Mouse (Mus musculus): ENCODE measurements around the gene Sema4f. TPM values are rescaled to one million over a fixed set of nuclear protein-coding genes. Genes with fewer than 3 reads are reported as not detected.

Gene Sema4f
- polyA plus RNA-seq, 1 experiment from 2014 or later = 0.56 TPM

- no peak for ATAC-seq
- Histone ChIP-seq H3K4me1 (replicated peaks; ENCODE audit: control insufficient read depth, insufficient read depth, low read length) (no peaks in the 10 kb centered on the region; the same call in none of the 2 replicates), H3K27ac (ENCODE audit: low read depth, low read length) (no peak overlapping the region), H3K27me3 (replicated peaks; ENCODE audit: control insufficient read depth, insufficient read depth, low read length) (no peaks in the 10 kb centered on the region), H3K9me3 (ENCODE audit: control insufficient read depth) (no peaks in the 10 kb centered on the region), H3K36me3 (ENCODE audit: control insufficient read depth, insufficient read depth) (no peaks in the 10 kb centered on the region), H3K9ac (ENCODE audit: low read depth, low read length) (no peak overlapping the region), H3K4me2 (replicated peaks; ENCODE audit: low read depth) (no peak overlapping the region), H3K4me3 (ENCODE audit: low read depth, low read length) (no peak overlapping the region)
- 64% methylated on average over 3 of the region's 3 CpGs for WGBS
- no peak for TF ChIP-seq CTCF (IDR thresholded peaks at IDR 0.05; ENCODE audit: low read depth)
These were observed 55.0 kb downstream of the Sema4f start for GRCm38 (mm10) chr6:82884570-82884969.

DNA sequence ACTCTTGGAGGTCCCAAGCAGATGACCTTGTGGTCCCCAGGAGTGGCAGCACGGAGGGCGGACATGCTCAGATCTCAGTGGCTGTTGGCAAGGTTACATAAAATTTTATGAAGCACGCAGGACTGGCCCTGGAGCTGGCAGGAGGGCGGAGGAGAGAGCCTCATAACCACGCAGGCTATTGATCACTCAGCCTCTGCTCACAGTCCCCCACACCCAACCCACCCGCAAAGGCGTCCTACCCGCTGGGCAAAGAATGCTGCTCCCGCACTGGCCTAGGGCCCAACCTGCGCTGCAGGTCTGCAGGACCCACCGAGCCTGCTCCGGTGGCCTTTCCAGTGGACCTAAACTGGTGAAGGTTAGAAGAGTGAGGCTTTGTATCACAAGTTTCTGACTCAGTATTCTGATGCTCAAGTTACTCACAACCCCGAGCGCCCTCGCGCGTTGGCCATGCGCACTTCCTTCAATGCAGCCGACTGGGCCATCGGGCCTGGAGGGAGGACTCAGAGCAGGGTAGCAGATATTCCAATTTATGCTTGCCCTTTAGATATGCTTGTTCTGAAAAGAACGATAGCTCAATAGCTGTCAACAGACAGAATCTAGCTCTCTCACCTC lies 58.0 kb downstream of the Sema4f start:
- WGBS = 36% methylated on average over 21 of the region's 21 CpGs
- peak; percentile 78 for TF ChIP-seq CTCF (IDR thresholded peaks at IDR 0.05; ENCODE audit: low read depth)
- Histone ChIP-seq H3K4me1 (replicated peaks; ENCODE audit: control insufficient read depth, insufficient read depth, low read length) (no peaks in the 10 kb centered on the region; the same call in none of the 2 replicates), H3K9me3 (ENCODE audit: control insufficient read depth) (no peaks in the 10 kb centered on the region), H3K27me3 (replicated peaks; ENCODE audit: control insufficient read depth, insufficient read depth, low read length) (no peaks in the 10 kb centered on the region), H3K9ac (ENCODE audit: low read depth, low read length) (no peak overlapping the region), H3K4me3 (ENCODE audit: low read depth, low read length) (no peak overlapping the region), H3K36me3 (ENCODE audit: control insufficient read depth, insufficient read depth) (no peaks in the 10 kb centered on the region), H3K27ac (ENCODE audit: low read depth, low read length) (no peak overlapping the region), H3K4me2 (replicated peaks; ENCODE audit: low read depth) (peak overlapping the region; percentile 35)
- ATAC-seq = peak; percentile 50; the same call in 1 of the 2 replicates

DNA sequence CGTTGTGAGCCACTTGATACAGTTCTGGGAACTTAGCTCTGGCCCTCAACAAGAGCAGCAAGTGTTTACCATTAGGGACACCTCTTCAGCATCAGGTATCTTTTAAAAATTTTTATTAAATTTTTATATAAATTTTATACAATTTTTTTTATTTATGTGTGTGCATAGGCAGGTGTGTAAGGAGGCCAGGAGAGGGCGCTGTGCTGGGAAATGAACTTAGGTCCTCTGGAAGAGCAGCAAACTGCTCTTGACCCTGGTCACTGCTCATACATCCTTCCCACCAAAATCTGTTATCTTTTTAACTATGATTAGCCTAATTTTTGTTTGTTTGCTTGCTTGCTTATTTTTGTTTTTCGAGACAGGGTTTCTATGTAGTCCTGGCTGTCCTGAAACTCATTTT lies 58.8 kb downstream of the Sema4f start:
- peak; percentile 52 for TF ChIP-seq CTCF (IDR thresholded peaks at IDR 0.05; ENCODE audit: low read depth)
- WGBS = 88% methylated on average over 3 of the region's 3 CpGs
- no peak for ATAC-seq

GRCm38 (mm10) chr6:82879463-82880089 lies 60.0 kb downstream of the Sema4f start:
- Histone ChIP-seq H3K9ac (ENCODE audit: low read depth, low read length) (no peak overlapping the region), H3K9me3 (ENCODE audit: control insufficient read depth) (no peaks in the 10 kb centered on the region), H3K27ac (ENCODE audit: low read depth, low read length) (no peak overlapping the region), H3K4me3 (ENCODE audit: low read depth, low read length) (no peak overlapping the region), H3K4me1 (replicated peaks; ENCODE audit: control insufficient read depth, insufficient read depth, low read length) (no peaks in the 10 kb centered on the region; the same call in none of the 2 replicates), H3K36me3 (ENCODE audit: control insufficient read depth, insufficient read depth) (no peaks in the 10 kb centered on the region), H3K4me2 (replicated peaks; ENCODE audit: low read depth) (peak overlapping the region; percentile 13; the same call in 1 of the 2 replicates), H3K27me3 (replicated peaks; ENCODE audit: control insufficient read depth, insufficient read depth, low read length) (no peaks in the 10 kb centered on the region)
- no peak for TF ChIP-seq CTCF (IDR thresholded peaks at IDR 0.05; ENCODE audit: low read depth)
- WGBS = 32% methylated on average over 11 of the region's 11 CpGs
- ATAC-seq = peak; percentile 44; the same call in 1 of the 2 replicates

More for the DNA sequence above, 58.8 kb downstream of the Sema4f start:
- Histone ChIP-seq H3K4me3 (ENCODE audit: low read depth, low read length) (no peak overlapping the region), H3K4me1 (replicated peaks; ENCODE audit: control insufficient read depth, insufficient read depth, low read length) (no peaks in the 10 kb centered on the region; the same call in none of the 2 replicates), H3K9me3 (ENCODE audit: control insufficient read depth) (no peaks in the 10 kb centered on the region), H3K27ac (ENCODE audit: low read depth, low read length) (no peak overlapping the region), H3K36me3 (ENCODE audit: control insufficient read depth, insufficient read depth) (no peaks in the 10 kb centered on the region), H3K27me3 (replicated peaks; ENCODE audit: control insufficient read depth, insufficient read depth, low read length) (no peaks in the 10 kb centered on the region), H3K4me2 (replicated peaks; ENCODE audit: low read depth) (no peak overlapping the region), H3K9ac (ENCODE audit: low read depth, low read length) (no peak overlapping the region)

DNA sequence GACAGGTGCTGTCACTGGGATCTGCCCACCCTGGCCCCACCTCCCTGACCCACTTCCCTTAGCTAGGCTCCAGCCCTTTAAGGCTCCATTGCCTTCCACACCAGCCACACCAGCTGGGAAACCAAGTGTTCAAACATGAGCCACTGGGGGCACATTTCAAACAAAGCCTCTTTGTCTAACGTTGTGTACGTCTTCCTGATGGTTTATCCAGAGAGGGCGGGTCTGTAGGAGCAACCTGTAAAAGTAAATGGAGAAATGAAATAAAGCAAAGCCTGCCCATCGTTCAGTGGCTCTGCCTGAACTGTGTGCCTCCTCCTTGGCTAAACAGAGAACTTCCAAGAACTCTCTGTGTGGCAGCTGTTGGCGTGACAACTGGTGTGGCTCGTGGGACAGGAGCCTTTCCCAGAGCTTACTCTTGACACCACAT lies 64.0 kb downstream of the Sema4f start:
- Histone ChIP-seq H3K27me3 (replicated peaks; ENCODE audit: control insufficient read depth, insufficient read depth, low read length) (no peaks in the 10 kb centered on the region), H3K36me3 (ENCODE audit: control insufficient read depth, insufficient read depth) (no peaks in the 10 kb centered on the region), H3K9me3 (ENCODE audit: control insufficient read depth) (no peaks in the 10 kb centered on the region), H3K4me3 (ENCODE audit: low read depth, low read length) (no peak overlapping the region), H3K4me2 (replicated peaks; ENCODE audit: low read depth) (no peak overlapping the region), H3K4me1 (replicated peaks; ENCODE audit: control insufficient read depth, insufficient read depth, low read length) (no peaks in the 10 kb centered on the region; the same call in 1 of the 2 replicates), H3K9ac (ENCODE audit: low read depth, low read length) (no peak overlapping the region), H3K27ac (ENCODE audit: low read depth, low read length) (no peak overlapping the region)
- ATAC-seq = peak; percentile 70
- TF ChIP-seq CTCF (IDR thresholded peaks at IDR 0.05; ENCODE audit: low read depth) = 0 out of 2 replicates have a peak, but pooled peaks have one; percentile 16
- 31% methylated on average over 6 of the region's 6 CpGs for WGBS

DNA sequence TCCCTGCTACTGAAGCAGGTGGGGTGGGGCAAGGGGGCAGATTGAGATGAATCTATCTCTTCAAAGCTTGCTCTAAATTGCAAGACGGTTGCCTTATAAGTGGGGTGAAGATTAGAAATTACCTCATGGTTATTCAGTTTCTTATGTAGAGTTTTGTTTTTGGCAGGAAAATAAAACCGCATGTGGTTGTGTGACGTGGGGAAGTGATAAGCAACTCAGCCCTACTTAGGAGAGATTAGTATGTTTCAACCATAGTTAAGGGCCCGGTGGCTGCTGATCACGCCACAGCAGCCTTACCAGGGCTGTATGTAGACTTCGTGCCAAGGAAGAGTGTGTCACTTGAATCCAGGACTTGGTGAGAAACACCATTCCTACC lies 67.2 kb downstream of the Sema4f start:
- ATAC-seq = no peak
- Histone ChIP-seq H3K27ac (ENCODE audit: low read depth, low read length) (no peak overlapping the region), H3K4me2 (replicated peaks; ENCODE audit: low read depth) (no peak overlapping the region)

More for the DNA sequence above, 67.2 kb downstream of the Sema4f start:
- 70% methylated on average over 6 of the region's 6 CpGs for WGBS
- TF ChIP-seq CTCF (IDR thresholded peaks at IDR 0.05; ENCODE audit: low read depth) = no peak
- no peaks in the 10 kb centered on the region for H3K4me1 ChIP-seq (replicated peaks; ENCODE audit: control insufficient read depth, insufficient read depth, low read length)
- no peaks in the 10 kb centered on the region for H3K36me3 ChIP-seq (ENCODE audit: control insufficient read depth, insufficient read depth)
- H3K9ac ChIP-seq (ENCODE audit: low read depth, low read length) = no peak overlapping the region
- no peaks in the 10 kb centered on the region for H3K27me3 ChIP-seq (replicated peaks; ENCODE audit: control insufficient read depth, insufficient read depth, low read length)
- H3K4me3 ChIP-seq (ENCODE audit: low read depth, low read length) = no peak overlapping the region
- H3K9me3 ChIP-seq (ENCODE audit: control insufficient read depth) = no peaks in the 10 kb centered on the region

Measured in intestine, postnatal 0 days (tissue).